Mouse (Mus musculus): ENCODE data around the gene Ifitm6. TPM values are rescaled to one million over a fixed set of nuclear protein-coding genes. Genes with fewer than 3 reads are reported as not detected.

Ifitm6 gene
- total RNA-seq, 2 experiments from 2014 or later: not detected

- Histone ChIP-seq H3K27ac (no peak overlapping the region), H3K4me3 (no peak overlapping the region)
- TF ChIP-seq CTCF (IDR thresholded peaks at IDR 0.05): no peak
- no peak for DNase-seq
- intact Hi-C loops (cut with DNase I): no loop called here
Measured at GRCm38 (mm10) chr7:141052016-141052415, 34.3 kb upstream of the Ifitm6 start.

- Histone ChIP-seq H3K27ac (no peak overlapping the region), H3K4me3 (no peak overlapping the region)
- no peak for DNase-seq
- TF ChIP-seq CTCF (IDR thresholded peaks at IDR 0.05): no peak
- intact Hi-C loops (cut with DNase I): no loop called here
Measured at GRCm38 (mm10) chr7:141051060-141051685, 33.4 kb upstream of the Ifitm6 start.

- peak overlapping the region; percentile 95 for H3K27ac ChIP-seq
- DNase-seq: no peak
- intact Hi-C loops (cut with DNase I): no loop called here
- no peak overlapping the region for H3K4me3 ChIP-seq
- TF ChIP-seq CTCF (IDR thresholded peaks at IDR 0.05): no peak
Measured at GRCm38 (mm10) chr7:141049326-141049725, 31.6 kb upstream of the Ifitm6 start.

GRCm38 (mm10) chr7:141048226-141049218, 30.8 kb upstream of the Ifitm6 start:
- intact Hi-C loops (cut with DNase I): loop anchor here (1.0 kb wide), 4 partner anchors 39 to 204 kb away; no protein-coding TSS in a partner anchor
- H3K4me3 ChIP-seq: peak overlapping the region; percentile 71
- TF ChIP-seq CTCF (IDR thresholded peaks at IDR 0.05): peak; percentile 81
- H3K27ac ChIP-seq: peak overlapping the region; percentile 95
- DNase-seq: peak; percentile 94

GRCm38 (mm10) chr7:141047581-141048225, 30.0 kb upstream of the Ifitm6 start:
- H3K27ac ChIP-seq: peak overlapping the region; percentile 95
- H3K4me3 ChIP-seq: peak overlapping the region; percentile 71
- DNase-seq: peak; percentile 89
- no peak for TF ChIP-seq CTCF (IDR thresholded peaks at IDR 0.05)
- intact Hi-C loops (cut with DNase I): loop anchor here (1.0 to 2.0 kb wide), 5 partner anchors 38 to 203 kb away; no protein-coding TSS in a partner anchor

- Histone ChIP-seq H3K27ac (peak overlapping the region; percentile 95), H3K4me3 (peak overlapping the region; percentile 71)
- TF ChIP-seq CTCF (IDR thresholded peaks at IDR 0.05): no peak
- intact Hi-C loops (cut with DNase I): loop anchor here (2.0 kb wide), 1 partner anchor 90 kb away; no protein-coding TSS in a partner anchor
- DNase-seq: peak; percentile 58
Measured at GRCm38 (mm10) chr7:141046931-141047580, 29.3 kb upstream of the Ifitm6 start.

DNA sequence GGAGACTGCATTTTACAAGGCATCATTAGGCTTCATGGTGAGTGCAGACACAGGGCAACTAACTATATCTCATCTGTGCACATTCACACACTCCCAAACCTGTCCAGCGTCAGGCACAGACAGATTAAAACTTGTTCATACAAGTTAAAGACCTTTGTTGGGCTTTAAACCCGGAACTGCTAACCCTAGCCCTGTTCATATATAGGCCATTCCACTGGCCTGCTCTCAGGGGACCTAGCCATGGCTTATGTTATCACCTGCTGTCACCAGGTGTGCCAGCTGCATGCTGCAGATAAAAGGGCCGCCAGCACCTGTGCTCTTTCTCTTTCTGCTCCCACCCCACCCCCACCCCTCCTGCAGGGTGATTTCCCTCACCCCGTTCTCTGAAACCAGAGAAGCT, 24.8 kb upstream of the Ifitm6 start:
- intact Hi-C loops (cut with DNase I): no loop called here
- no peak for DNase-seq
- H3K27ac ChIP-seq: peak overlapping the region; percentile 85; the same call in 1 of the 2 replicates

DNA sequence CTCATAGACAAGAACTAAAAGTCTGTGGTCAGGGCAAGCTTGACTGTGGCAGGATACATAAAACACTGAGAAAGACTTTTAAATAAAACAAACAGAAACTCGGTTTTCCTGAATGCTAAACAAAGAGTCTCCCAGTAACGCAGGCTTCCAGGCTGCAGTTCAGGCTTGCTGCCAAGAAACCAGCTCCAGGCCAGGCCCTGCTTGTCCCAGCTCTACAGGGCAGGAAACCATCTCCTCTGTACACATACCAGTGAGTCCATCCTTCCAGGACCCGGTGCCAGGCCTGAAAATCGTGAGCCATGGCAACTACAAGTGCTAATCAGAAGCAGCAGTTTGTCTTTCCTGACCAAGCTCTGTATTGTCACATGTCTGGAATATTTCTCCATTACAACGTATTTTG, 23.9 kb upstream of the Ifitm6 start:
- peak; percentile 86 for DNase-seq
- intact Hi-C loops (cut with DNase I): no loop called here
- peak overlapping the region; percentile 85 for H3K27ac ChIP-seq
- H3K4me3 ChIP-seq: peak overlapping the region; percentile 17
- TF ChIP-seq CTCF (IDR thresholded peaks at IDR 0.05): no peak

More for the DNA sequence above, 24.8 kb upstream of the Ifitm6 start:
- no peak for TF ChIP-seq CTCF (IDR thresholded peaks at IDR 0.05)
- H3K4me3 ChIP-seq: no peak overlapping the region

GRCm38 (mm10) chr7:141040867-141041606, 23.3 kb upstream of the Ifitm6 start:
- no peak for DNase-seq
- Histone ChIP-seq H3K4me3 (peak overlapping the region; percentile 17), H3K27ac (peak overlapping the region; percentile 85)
- TF ChIP-seq CTCF (IDR thresholded peaks at IDR 0.05): no peak
- intact Hi-C loops (cut with DNase I): no loop called here

DNA sequence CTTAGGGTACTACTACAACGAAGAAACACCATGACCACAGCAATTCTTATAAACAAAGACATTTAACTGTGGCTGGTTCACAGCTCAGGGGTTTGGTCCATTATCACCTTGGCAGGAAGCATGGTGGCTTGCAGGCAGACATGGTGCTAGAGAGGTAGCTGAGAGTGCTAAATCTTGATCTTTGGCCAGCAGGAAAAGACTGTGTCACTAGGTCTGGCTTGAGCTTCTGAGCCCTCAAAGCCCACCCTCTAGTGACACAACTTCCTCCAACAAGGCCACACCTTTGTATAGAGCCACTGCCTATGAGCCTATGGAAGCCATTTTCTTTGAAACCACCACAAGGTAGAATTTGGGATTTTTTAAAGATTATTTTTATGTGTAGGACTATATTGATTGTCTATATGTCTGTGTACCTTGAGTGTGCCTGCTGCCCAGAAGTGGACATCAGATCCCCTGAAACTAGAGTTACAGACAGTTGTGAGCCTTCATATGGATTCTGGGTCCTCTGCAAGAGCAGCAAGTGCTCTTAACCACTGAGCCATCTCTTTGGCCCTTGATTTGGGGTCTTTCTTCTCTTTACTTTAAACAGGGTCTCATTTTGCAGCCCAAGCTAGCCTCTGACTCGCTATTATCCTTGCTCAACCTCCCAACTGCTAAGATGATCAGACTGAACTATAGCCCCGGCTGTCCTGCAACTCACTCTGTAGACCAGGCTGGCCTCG, 21.8 kb upstream of the Ifitm6 start:
- Histone ChIP-seq H3K27ac (no peak overlapping the region), H3K4me3 (no peak overlapping the region)
- TF ChIP-seq CTCF (IDR thresholded peaks at IDR 0.05): no peak
- intact Hi-C loops (cut with DNase I): no loop called here
- DNase-seq: no peak

Data from gastrocnemius, adult 2 months (tissue).